Mouse (Mus musculus) 3T3-L1 (cell line): ENCODE data around the gene Mdh1b.

Source experiments
- DNase-seq: peaks from one replicate; pipeline ENCODE4 v3.0.0-alpha.2; 2015; ENCODE audit warnings: low read depth, low spot score

Mdh1b gene

GRCm38 (mm10) chr1:63659591-63659990, 70.5 kb downstream of the Mdh1b start:
- DNase-seq, result peak; percentile 84

GRCm38 (mm10) chr1:63658016-63658415, 72.1 kb downstream of the Mdh1b start:
- DNase-seq, result peak; percentile 91
